Mouse (Mus musculus) bone marrow macrophage, adult 2 months (primary cell): Measurements from ENCODE around the gene Cox10. TPM values are rescaled to one million over a fixed set of nuclear protein-coding genes. Genes with fewer than 3 reads are reported as not detected.

Source experiments
- H3K27ac ChIP-seq: 2 replicates; pipeline ENCODE4 v1.5.1; 2012; ENCODE audit warnings: low read depth, low read length; ENCODE audit not compliant: insufficient read depth
- H3K4me1 ChIP-seq: 2 replicates; pipeline ENCODE4 v1.6.1; 2012; ENCODE audit warnings: low read length; ENCODE audit not compliant: control insufficient read depth, insufficient read depth
- H3K4me3 ChIP-seq: 2 replicates; pipeline ENCODE4 v1.5.1; 2012; ENCODE audit warnings: mild to moderate bottlenecking, low read length, moderate library complexity; ENCODE audit not compliant: insufficient read depth
- CTCF ChIP-seq: IDR thresholded peaks from 2 replicates; pipeline ENCODE4 v1.5.1; 2012; ENCODE audit warnings: low read depth, mild to moderate bottlenecking, low read length, moderate library complexity
- POLR2A ChIP-seq: IDR thresholded peaks from 2 replicates; pipeline ENCODE4 v1.6.1; 2012; ENCODE audit warnings: mild to moderate bottlenecking, low read depth, low read length, borderline replicate concordance
- polyA plus RNA-seq: library from polyadenylated mRNA; stranded (reverse); fragments of >200 nt; gene quantifications from 2 replicates; pipeline ENCODE4 v1.2.4, GENCODE M21; 2012; ENCODE audit not compliant: missing spikeins, insufficient read depth, insufficient read length

Cox10 gene
- polyA plus RNA-seq, 1 experiment: 6.0 TPM

DNA sequence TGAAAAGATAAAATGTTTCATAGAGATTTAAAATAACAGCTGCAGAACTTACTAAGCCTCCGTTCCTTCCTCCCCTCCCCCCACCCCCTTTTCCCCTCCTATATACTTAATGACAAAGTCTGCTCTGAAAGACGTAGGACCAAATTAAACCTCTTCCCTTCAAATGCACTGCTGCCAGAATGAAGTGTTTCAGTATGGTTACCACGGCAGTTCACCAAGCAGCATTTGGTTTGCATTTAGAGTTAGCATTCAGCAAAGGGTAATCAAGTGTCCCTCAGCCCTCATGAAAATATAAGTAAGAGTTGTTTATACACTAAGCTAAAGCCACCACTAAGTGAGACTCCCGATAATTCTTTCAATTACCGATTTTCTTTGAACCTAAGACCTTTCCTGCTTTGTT lies 25.9 kb downstream of the Cox10 start:
- Histone ChIP-seq H3K4me3 (no peak overlapping the region), H3K4me1 (peaks cover 14% of the 10 kb centered on the region), H3K27ac (no peak overlapping the region)
- TF ChIP-seq POLR2A (no peak), CTCF (no peak)

DNA sequence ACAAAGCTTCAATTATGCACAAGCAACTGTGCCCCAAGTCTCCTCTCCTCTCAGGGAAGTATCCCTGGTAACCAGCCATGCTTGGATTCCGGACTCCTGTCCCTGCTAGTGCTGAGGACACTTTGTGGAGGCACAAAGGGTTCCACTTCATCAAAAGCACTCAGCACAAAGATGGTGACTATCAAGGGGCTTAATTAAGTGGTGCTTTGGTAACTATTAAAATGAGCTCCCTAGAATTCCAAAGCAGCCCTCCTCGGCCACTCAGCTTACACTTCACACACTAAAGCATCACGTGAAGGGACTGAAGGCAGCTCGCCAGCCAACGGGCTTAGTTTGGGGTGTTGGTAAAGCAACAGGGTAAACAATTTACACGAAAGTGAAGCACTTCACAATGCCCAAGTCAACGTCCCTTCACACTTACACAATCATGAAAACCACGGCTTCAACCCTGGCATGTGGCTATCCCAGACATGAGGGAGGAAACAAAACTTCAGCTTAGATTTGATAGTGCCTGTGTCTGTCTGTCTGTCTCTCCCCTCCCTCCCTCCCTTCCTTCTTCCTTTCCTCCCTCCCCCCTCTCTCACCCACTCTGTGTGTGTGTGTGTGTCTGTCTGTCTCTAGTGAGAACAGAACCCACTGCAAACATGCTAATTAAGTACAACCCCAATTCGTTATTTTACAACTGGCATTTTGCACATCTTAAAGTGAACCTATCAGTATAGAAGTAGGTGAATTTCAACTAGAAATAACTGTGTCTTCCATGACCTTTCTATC lies 27.9 kb downstream of the Cox10 start:
- H3K4me1 ChIP-seq: peaks cover 25% of the 10 kb centered on the region
- no peak overlapping the region for H3K27ac ChIP-seq
- H3K4me3 ChIP-seq: no peak overlapping the region
- no peak for TF ChIP-seq POLR2A
- TF ChIP-seq CTCF: no peak

DNA sequence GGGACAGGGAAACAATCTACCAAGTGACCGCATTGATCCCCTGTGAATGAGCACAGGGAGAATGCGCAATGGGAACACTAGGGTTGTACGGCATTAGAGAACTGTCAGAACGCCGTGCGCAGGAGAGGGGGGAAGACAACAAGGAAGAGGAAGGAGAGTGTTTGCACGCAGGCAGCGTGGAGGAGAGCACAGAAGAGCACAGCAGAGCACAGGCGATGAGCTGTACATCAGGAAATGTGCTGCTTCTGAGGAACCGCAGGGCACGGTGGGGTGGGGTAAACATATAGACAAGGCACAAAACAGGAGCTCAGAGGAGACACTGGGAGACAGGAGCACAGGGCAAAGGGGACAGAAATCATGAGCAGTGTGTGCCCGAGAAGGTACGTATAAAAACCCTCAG lies 31.8 kb downstream of the Cox10 start:
- Histone ChIP-seq H3K4me3 (no peak overlapping the region), H3K27ac (no peak overlapping the region), H3K4me1 (peaks cover 23% of the 10 kb centered on the region)
- TF ChIP-seq CTCF (no peak), POLR2A (no peak)

DNA sequence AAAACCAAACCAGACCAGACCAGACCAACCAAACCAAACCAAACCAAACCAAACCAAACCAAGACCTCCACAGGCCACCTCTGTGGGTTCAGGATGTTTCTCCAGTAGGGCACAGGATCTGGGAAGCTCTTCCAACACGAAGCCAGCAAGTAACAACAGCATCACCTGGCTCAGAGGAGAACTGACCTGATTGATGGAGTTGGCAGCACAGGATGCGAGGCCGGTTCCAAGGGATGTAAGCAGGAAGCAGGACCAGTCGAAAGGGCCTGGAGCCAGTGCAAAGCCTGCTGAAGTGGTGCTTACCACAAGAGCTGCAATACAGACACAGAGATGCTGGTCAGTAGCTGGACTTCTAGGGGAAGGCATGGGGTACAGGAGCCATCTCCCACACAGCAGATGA lies 34.2 kb downstream of the Cox10 start:
- no peak for TF ChIP-seq CTCF
- TF ChIP-seq POLR2A: no peak
- peaks cover 13% of the 10 kb centered on the region for H3K4me1 ChIP-seq
- no peak overlapping the region for H3K27ac ChIP-seq
- no peak overlapping the region for H3K4me3 ChIP-seq

DNA sequence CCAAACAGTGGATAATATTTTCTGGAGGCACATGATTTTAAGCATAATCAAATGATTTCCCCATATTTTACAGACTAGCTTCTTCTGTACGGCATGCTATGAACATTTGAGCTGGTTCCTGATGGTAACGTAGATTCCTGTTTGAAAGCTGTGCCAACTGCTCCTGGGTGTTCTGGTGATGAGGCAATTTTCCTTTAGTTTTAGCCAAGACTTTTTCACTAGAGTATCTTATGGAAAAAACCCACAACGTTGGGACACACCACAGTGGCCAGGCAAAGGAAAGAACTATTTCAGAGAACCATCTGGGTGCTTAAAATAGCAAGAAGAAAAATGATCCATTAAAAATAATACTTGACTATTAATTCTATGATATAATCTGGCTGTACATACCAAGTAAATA lies 35.2 kb downstream of the Cox10 start:
- no peak overlapping the region for H3K4me3 ChIP-seq
- TF ChIP-seq POLR2A: no peak
- no peak overlapping the region for H3K27ac ChIP-seq
- H3K4me1 ChIP-seq: peaks cover 13% of the 10 kb centered on the region

DNA sequence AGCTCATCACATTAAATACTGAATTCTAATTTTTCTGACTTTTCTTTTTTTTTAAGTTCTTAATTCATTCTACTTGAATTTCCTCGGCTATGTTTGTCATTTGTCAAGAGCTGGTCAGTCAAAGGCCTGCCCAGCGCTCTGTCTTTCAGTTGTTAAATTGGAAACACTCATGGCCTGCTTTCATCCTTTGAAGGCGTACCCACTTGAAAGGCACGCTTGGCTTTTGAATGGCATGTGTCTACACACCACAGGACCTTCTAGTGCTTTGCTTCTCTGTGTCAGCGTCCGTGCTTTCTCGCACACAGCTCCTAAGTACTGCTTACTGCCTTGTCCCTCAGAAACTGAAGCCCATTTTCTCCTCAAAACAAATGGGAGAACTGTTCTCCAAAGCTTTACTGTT lies 38.0 kb downstream of the Cox10 start:
- Histone ChIP-seq H3K4me1 (peaks cover 5% of the 10 kb centered on the region; the same call in 1 of the 2 replicates), H3K4me3 (no peak overlapping the region), H3K27ac (no peak overlapping the region)
- no peak for TF ChIP-seq POLR2A
- no peak for TF ChIP-seq CTCF

DNA sequence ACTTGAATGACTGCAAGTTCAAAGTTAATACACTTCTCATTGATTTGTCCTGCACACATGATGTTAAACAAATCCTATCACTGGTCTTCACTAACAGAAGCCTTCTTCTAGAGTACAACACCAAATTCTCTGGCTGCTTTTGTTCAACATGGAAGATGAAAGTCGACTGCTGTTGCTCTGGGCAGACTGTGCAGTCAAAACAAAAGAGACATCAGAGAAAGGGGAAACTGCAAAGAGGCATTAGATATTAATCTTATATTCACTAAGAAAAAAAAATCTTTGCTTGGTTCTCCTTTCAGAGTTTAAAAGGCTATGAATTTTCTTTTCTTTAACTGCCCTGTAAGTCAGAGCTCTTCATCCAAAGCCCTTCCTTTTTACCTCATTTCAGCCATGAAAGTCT lies 39.7 kb downstream of the Cox10 start:
- no peak for TF ChIP-seq POLR2A
- no peak for TF ChIP-seq CTCF
- Histone ChIP-seq H3K27ac (no peak overlapping the region), H3K4me3 (no peak overlapping the region), H3K4me1 (peaks cover 5% of the 10 kb centered on the region; the same call in 1 of the 2 replicates)

DNA sequence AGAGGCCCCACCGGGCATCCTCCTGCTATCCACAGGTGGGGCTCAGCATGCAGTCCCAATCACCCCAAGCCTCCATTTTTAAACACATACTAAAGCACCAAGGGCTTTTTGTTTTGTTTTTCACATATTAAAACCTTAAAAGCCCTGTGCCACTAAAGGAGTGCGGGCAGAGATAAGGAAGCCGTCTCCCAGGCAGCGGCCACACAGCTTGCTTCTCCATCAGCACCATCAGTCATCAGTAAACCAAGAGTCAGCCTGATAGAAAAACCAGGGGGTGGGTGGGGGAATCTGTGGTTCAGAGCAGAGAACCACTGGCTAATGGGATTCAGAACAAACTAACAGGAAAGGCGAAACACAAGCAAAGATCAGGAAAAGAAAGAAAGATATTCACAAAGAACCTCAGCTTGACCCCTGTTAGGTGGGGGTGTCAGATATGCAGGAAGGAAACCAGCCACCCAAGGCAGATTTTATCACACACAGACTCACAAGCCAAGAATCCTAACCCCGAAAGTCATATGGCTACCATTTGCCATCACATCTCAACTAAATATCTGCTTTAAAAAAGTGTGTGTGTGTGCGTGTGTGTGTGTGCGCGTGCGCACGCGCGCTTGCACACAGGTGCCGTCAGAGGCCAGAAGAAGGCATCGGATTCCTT lies 41.7 kb downstream of the Cox10 start:
- Histone ChIP-seq H3K27ac (no peak overlapping the region), H3K4me3 (no peak overlapping the region), H3K4me1 (peaks cover 5% of the 10 kb centered on the region; the same call in 1 of the 2 replicates)
- TF ChIP-seq CTCF (no peak), POLR2A (no peak)

DNA sequence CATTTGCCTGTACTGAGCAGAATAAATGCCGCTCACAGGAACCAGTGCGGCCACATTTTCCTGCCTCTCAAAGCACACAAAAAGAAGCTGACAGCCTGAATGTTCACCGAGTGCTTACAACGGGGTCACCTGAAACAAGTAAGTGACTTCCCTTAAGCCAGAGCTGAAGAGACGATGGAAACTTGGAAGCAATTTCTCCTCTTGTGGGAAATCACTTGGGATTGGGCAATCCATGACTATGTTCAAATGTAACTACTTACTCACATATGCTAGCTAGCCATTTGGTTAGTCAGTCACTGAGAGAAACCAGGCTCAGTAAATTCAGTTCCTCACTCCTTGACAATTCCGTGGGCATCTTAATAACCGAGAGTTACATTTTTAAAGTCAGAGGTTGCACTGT lies 43.0 kb downstream of the Cox10 start:
- Histone ChIP-seq H3K4me3 (no peak overlapping the region), H3K27ac (no peak overlapping the region), H3K4me1 (peaks cover 5% of the 10 kb centered on the region; the same call in 1 of the 2 replicates)
- TF ChIP-seq CTCF (no peak), POLR2A (no peak)

DNA sequence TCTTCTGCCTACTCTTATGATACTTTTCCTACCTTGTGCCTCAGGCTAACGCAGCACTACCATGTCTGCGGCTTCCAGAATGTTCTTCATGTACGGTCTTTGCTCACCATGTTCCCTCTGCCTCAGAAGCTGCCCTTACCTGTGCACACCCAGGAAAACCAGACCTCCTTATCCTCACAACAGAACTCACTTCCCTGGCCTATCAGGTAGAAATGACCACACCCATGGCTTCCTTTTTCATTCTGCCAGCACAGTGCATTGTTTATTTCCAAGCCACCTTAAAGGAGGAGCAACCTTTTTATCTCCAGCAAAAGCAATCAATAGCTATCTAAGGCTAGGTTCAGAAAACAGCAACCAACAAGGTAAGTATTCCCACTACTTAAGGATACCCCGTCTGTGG lies 43.6 kb downstream of the Cox10 start:
- peaks cover 5% of the 10 kb centered on the region; the same call in 1 of the 2 replicates for H3K4me1 ChIP-seq
- TF ChIP-seq POLR2A: no peak
- no peak for TF ChIP-seq CTCF
- H3K27ac ChIP-seq: no peak overlapping the region
- no peak overlapping the region for H3K4me3 ChIP-seq

DNA sequence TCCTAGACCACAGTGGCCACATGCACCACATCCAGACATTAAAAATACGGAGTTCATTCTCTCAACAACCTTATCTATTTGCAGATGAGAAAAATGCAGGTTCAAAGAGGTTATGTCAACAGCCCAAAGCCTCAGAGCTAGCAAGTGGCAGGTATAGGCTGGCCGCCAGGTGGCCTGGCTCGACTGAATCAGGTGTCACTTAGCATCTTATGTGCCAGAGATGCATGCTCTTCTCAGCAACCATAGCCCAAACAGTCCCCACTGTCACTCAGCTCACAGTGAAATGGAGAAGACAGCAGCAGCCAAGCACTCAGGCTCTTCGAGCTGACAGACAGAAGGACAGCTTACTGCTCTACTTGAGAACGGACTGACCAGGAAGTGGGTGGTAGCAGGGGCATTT lies 44.6 kb downstream of the Cox10 start:
- no peak overlapping the region for H3K27ac ChIP-seq
- TF ChIP-seq POLR2A: no peak
- no peak for TF ChIP-seq CTCF
- peaks cover 5% of the 10 kb centered on the region; the same call in 1 of the 2 replicates for H3K4me1 ChIP-seq
- no peak overlapping the region for H3K4me3 ChIP-seq
